8 mouse cellular contexts compared by ENCODE assay signal in the genomic region with DNA sequence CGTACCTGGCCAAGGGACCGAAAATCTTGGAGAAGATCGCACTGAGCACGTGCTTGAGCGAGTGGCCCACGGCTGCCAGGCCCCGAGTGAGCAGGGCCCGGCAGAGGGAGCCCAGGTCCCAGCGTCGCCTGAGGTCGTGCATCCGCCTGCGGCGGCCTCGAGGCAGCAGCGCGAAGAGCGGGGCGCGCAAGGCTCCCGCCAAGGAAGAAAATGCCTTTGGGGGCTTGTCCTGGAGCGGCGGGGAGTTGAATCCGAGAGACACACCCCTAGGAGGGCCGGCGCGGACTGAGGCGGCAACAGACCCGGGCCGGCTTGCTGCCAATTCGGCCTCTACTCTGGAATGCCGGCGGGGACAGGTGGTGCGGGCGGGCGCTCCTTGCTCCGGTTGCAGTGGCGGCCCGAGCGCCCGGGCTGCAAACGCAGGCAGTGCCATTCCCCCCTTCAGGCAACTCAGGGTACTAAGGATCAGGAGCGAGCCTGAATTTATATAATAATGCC. TPM values are rescaled to one million over a fixed set of nuclear protein-coding genes. Genes with fewer than 3 reads are reported as not detected.
DNase-seq lines count a peak whose midpoint lies in the region; ATAC-seq and TF ChIP-seq lines count a peak whose summit lies in the region.
"Had no signal": no experiment of that assay in that cellular context is flagged by ENCODE, and none has a peak within 500 bp of the region (broad histone marks: within the 10 kb centered on the region; RNA-seq: fewer than 3 reads in every experiment).

No protein-coding gene starts in this region.

- H3K27me3 ChIP-seq in Patski, result peaks cover 22% of the 10 kb centered on the region
- H3K27me3 ChIP-seq in embryonic facial prominence, embryonic 13.5 days, result peaks cover 68% of the 10 kb centered on the region
- H3K27me3 ChIP-seq in midbrain, embryonic 11.5 days (ENCODE audit: control insufficient read depth, insufficient read depth, low read length), result peaks cover 9% of the 10 kb centered on the region
- H3K27me3 ChIP-seq in stomach, postnatal 0 days (ENCODE audit: control insufficient read depth, insufficient read depth, low read length), result no peaks in the 10 kb centered on the region; the same call in 1 of the 2 replicates

- in situ Hi-C loops in Patski (cut with MboI; ENCODE audit: low pct_unique_long_range_greater_than_20kb), result no loop called here

- H3K4me2 ChIP-seq in embryonic facial prominence, embryonic 13.5 days, result peak overlapping the region; percentile 76
- peak overlapping the region; percentile 75 for H3K4me2 ChIP-seq in midbrain, embryonic 11.5 days
- H3K4me2 ChIP-seq in stomach, postnatal 0 days (replicated peaks; ENCODE audit: low read depth), result peak overlapping the region; percentile 65

- no peaks in the 10 kb centered on the region for H3K36me3 ChIP-seq in embryonic facial prominence, embryonic 13.5 days
- no peaks in the 10 kb centered on the region for H3K36me3 ChIP-seq in midbrain, embryonic 11.5 days (ENCODE audit: control insufficient read depth, insufficient read depth, low read length)
- no peaks in the 10 kb centered on the region for H3K36me3 ChIP-seq in stomach, postnatal 0 days (ENCODE audit: control insufficient read depth, insufficient read depth, low read length)

- ATAC-seq in Patski, result peak; percentile 58
- ATAC-seq in embryonic facial prominence, embryonic 13.5 days (ENCODE audit: insufficient number of reproducible peaks, insufficient read depth, low FRiP score, low TSS enrichment, low read depth), result 0 out of 2 replicates have a peak, but pooled peaks have one; percentile 26
- ATAC-seq in midbrain, embryonic 11.5 days (ENCODE audit: low FRiP score), result peak; percentile 81
- peak; percentile 38 for ATAC-seq in stomach, postnatal 0 days (ENCODE audit: low FRiP score, low TSS enrichment)

- H3K27ac ChIP-seq in embryonic facial prominence, embryonic 13.5 days, result peak overlapping the region; percentile 33; the same call in 1 of the 2 replicates
- no peak overlapping the region for H3K27ac ChIP-seq in midbrain, embryonic 11.5 days (ENCODE audit: low read depth, low read length)
- no peak overlapping the region for H3K27ac ChIP-seq in stomach, postnatal 0 days (replicated peaks)

- DNase-seq in ES-CJ7 (ENCODE audit: low read depth, low spot score), result peak; percentile 14
- no peak for DNase-seq in Patski (ENCODE audit: low read depth, low spot score)
- DNase-seq in heart, postnatal 4 days, result peak; percentile 37
- DNase-seq in layer of hippocampus, adult 9-11 months, result peak; percentile 3
- DNase-seq in midbrain, embryonic 11.5 days (ENCODE audit: low spot score, missing footprints), result peak; percentile 92
- peak; percentile 20 for DNase-seq in stomach, postnatal 0 days (ENCODE audit: low spot score)

- TF ChIP-seq CTCF in Patski (IDR thresholded peaks at IDR 0.05), result no peak
- 0 out of 2 replicates have a peak, but pooled peaks have one; percentile 10 for TF ChIP-seq CTCF in stomach, postnatal 0 days (IDR thresholded peaks at IDR 0.05; ENCODE audit: low read depth)

- H3K4me3 ChIP-seq in embryonic facial prominence, embryonic 13.5 days, result peak overlapping the region; percentile 54
- H3K4me3 ChIP-seq in midbrain, embryonic 11.5 days (ENCODE audit: low read depth, low read length), result peak overlapping the region; percentile 41
- peak overlapping the region; percentile 45 for H3K4me3 ChIP-seq in stomach, postnatal 0 days (ENCODE audit: low read depth, low read length)
- H3K4me3 ChIP-seq: myocyte had no signal

- H3K9ac ChIP-seq in embryonic facial prominence, embryonic 13.5 days, result peak overlapping the region; percentile 75
- peak overlapping the region; percentile 63 for H3K9ac ChIP-seq in midbrain, embryonic 11.5 days (ENCODE audit: low read length)
- H3K9ac ChIP-seq in stomach, postnatal 0 days (ENCODE audit: low read length), result 0 out of 2 replicates have a peak overlapping the region, but pooled peaks have one; percentile 8

- POLR2A ChIA-PET in Patski (lab: Charles Lee), result interaction anchor here (0.7 kb wide), 1 partner anchor 280 kb away, joined by 3 read pairs; no protein-coding TSS in a partner anchor

- TF ChIP-seq EP300 in stomach, postnatal 0 days (optimal IDR thresholded peaks at IDR 0.05), result no peak

- 0 out of 2 replicates have a peak, but pooled peaks cover 6% of the 10 kb centered on the region for H3K4me1 ChIP-seq in embryonic facial prominence, embryonic 13.5 days
- H3K4me1 ChIP-seq in midbrain, embryonic 11.5 days (ENCODE audit: control insufficient read depth, insufficient read depth, low read length), result no peaks in the 10 kb centered on the region
- H3K4me1 ChIP-seq in stomach, postnatal 0 days (replicated peaks; ENCODE audit: control insufficient read depth, insufficient read depth), result no peaks in the 10 kb centered on the region

- H3K9me3 ChIP-seq in embryonic facial prominence, embryonic 13.5 days, result no peaks in the 10 kb centered on the region
- no peaks in the 10 kb centered on the region for H3K9me3 ChIP-seq in midbrain, embryonic 11.5 days (ENCODE audit: control insufficient read depth, low read length)
- H3K9me3 ChIP-seq in stomach, postnatal 0 days (ENCODE audit: control insufficient read depth, low read length), result no peaks in the 10 kb centered on the region

- WGBS in embryonic facial prominence, embryonic 13.5 days, result 24% methylated on average over 42 of the region's 43 CpGs
- WGBS in midbrain, embryonic 11.5 days, result 16% methylated on average over 34 of the region's 43 CpGs
- WGBS in stomach, postnatal 0 days, result 20% methylated on average over 33 of the region's 43 CpGs

- CTCF ChIA-PET in Patski (lab: Charles Lee), result no interaction called here

RNA-seq across cellular contexts. Expression of a gene that starts 0.4 kb away (rescaled TPM):
- polyA plus RNA-seq in Patski (2021), result 131 TPM
- polyA plus RNA-seq in embryonic facial prominence, embryonic 13.5 days (2015; fragmentation: Nextera tagmentation; extraction: Ambion mirVana), result 27.9 and 30.1 TPM in 2 replicates
- 1 to 10 TPM; 6.1 to 7.0 TPM for total RNA-seq in heart, postnatal 4 days (2021)
- polyA plus RNA-seq in midbrain, embryonic 11.5 days (2014; fragmentation: Nextera tagmentation; extraction: Ambion mirVana), result 11.4 and 11.6 TPM in 2 replicates
- 1.1 and 1.6 TPM in 2 replicates for polyA plus RNA-seq in stomach, postnatal 0 days (2015; fragmentation: Nextera tagmentation; extraction: Ambion mirVana)

Comparison
In these comparisons a context has a peak if more than half of its experiments do, and no peak if none do; other contexts are left out.
1. ATAC-seq: peak in every context shown above with its lines; median percentile 81 in midbrain, embryonic 11.5 days; 58 in Patski; 38 in stomach, postnatal 0 days; 26 in embryonic facial prominence, embryonic 13.5 days.
2. H3K9ac ChIP-seq: peak in every context shown above with its lines; median percentile 75 in embryonic facial prominence, embryonic 13.5 days; 63 in midbrain, embryonic 11.5 days; 8 in stomach, postnatal 0 days.